Mouse (Mus musculus): ENCODE results near the gene Zyx. TPM values are rescaled to one million over a fixed set of nuclear protein-coding genes. Genes with fewer than 3 reads are reported as not detected.

Gene Zyx
- total RNA-seq, 2 experiments from 2014 or later: 20.2 to 25.5 TPM

DNA sequence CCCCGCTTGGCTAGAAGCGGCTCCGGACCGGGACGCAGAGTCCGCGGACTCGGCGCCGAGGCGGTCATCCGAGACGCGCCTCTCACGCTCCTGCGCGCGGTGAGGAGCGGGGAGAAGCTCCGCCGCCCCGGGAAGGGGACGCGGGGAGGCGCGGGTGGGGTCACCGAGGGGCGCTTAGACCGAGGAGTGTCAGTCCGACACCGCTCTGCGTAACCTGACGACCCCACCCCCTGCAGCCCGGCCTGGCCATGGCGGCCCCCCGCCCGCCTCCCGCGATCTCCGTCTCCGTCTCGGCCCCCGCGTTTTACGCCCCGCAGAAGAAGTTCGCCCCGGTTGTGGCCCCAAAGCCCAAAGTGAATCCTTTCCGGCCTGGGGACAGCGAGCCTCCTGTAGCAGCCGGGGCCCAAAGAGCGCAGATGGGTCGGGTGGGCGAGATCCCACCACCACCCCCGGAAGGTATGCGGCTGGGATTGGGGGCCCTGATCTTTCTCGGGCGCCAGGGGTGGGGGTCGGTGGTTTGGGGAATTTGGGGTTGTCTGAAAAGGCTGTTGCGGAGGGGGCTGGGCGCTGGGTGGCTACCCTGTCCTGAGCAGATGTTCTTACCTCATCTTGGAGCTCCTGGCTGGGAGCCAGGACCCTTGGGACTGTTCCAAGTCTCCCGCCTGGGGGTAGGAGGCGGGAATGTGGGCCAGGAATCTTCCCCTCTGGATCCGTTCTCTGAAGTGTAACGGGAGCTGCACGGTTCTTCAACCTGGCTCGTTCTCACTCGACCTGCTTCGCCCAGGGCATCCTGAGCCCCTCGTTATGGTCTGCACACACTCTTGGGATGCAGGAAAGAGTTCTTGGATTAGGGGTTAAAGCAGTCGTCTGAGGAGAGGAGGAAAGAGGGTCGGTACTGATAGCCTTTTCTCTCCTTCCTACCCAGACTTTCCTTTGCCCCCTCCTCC is 864 bp downstream of the Zyx start:
- DNase-seq (ENCODE audit: low spot score): peak; percentile 79

GRCm38 (mm10) chr6:42350968-42351775 is 1.7 kb downstream of the Zyx start:
- DNase-seq (ENCODE audit: low spot score): no peak

DNA sequence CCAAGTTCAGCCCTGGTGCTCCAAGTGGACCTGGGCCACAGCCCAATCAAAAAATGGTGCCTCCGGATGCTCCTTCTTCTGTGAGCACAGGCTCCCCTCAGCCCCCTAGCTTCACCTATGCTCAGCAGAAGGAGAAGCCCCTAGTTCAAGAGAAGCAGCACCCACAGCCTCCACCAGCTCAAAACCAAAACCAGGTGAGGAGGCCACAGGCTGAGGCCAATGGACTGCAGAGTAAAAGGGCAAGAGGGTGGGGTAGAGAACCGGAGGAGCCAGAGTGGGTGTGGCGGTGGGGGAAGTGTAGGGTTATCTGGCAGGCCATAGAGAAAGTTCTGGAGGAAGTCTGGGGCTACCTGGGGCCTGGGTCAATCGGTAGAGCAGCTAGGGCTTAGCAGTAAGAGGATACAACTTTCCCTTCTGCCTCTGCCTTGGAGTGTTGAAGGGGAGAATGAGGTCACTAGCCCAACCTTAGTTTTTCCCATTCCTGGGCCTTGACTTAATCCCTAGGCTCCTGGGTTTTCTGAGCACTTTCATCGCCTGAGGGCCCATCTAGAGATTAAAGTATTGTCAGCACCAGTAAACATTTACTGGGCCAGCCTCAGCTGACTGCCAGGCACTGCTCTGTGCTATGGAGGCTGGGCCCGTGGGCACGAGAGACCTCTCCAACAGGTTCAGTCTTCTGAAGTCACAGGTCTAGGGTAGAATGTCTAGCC is 2.5 kb downstream of the Zyx start:
- no peak for DNase-seq (ENCODE audit: low spot score)

- DNase-seq (ENCODE audit: low spot score): no peak
Measured at GRCm38 (mm10) chr6:42352486-42352846, 3.0 kb downstream of the Zyx start.

DNA sequence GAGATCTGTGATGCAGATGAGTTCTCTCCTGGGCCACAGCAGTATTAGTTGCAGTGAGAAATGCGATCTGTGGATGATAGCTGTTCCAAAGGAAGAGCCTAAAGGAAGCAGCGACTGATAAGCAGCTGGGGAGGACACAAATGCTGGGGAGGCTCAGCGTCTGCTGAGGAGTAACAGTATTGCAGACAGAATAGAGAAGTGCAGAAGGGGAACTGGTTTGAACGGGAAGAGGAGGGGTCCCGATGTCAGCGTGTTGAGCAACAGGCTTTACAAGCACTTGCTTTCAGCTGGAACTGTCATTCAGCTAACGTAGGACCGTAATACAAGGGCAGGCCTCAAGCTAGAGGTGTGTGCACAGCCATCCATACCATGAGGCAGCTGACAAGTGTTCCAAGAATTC is 3.8 kb downstream of the Zyx start:
- no peak for DNase-seq (ENCODE audit: low spot score)

DNA sequence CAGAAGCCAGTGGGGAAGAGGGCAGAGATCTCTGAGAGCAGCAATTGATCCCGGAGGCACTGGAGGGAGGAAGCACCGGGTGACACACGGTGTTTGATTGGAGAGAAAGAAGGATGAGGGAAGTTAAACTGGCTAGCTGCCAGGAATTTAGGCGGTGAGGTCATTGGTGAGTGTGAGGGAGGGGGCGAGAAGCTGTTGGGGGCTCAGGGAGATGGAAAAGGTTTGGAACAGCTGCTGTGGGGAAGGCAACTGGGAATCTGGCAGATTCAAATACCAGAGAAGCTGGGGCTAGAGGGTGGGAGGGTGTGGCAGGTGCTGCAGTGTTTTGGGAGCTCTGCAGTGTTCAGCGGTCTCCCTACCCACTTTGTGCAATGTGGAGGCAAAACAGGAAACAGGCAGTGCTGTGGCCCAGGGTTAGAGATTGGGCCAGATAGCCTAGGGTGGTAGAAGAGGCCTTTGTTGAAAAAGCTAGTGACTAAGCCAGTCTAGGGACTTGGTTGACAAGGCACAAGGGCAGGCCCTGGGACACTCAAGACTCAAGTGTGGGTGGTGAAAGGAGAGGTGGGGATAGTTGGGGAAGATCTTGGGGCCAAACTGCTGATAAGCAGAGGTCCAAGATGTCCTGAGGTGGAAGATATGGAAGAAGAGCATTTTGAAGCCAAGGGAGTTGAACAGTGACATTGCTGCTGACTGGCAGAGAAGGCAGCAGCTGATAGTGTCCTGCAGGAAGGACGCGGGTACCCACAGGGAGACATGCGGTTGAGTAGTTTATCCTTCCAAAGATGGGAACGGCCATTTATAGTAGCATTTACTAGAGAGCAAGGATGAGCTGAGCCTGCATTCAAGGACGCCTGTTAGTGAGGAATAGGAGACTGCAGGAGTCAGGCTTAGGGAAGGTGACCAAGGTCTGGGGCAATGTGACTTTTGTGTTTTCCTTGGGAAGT is 4.9 kb downstream of the Zyx start:
- peak; percentile 64 for DNase-seq (ENCODE audit: low spot score)

- DNase-seq (ENCODE audit: low spot score): no peak
Measured at GRCm38 (mm10) chr6:42355366-42355765, 5.9 kb downstream of the Zyx start.

DNA sequence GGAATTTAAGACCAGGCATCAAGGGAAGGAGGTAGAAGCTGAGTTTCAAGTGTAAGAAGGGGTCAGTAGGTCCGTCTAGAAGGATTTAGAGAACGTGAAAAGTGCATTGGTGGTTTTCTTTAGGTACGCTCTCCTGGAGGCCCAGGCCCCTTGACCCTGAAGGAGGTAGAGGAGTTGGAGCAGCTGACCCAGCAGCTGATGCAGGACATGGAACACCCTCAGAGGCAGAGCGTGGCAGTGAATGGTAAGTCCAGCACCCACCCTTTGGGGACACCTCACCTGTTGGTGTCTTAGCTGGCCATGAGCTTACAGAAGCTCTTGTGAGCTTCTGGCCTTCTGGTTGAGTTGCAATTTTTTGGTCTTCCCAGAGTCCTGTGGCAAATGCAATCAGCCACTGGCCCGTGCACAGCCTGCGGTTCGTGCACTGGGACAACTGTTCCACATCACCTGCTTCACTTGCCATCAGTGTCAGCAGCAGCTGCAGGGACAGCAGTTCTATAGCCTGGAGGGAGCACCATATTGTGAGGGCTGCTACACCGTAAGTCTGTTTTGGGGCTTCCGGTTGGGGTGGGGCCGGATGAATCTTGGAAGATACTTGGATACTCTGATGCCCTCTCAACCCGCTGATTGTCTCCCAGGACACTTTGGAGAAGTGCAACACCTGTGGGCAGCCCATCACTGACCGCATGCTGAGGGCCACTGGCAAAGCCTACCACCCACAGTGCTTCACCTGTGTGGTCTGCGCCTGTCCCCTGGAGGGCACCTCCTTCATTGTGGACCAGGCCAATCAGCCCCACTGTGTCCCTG is 6.6 kb downstream of the Zyx start:
- no peak for DNase-seq (ENCODE audit: low spot score)

- no peak for DNase-seq (ENCODE audit: low spot score)
Measured at GRCm38 (mm10) chr6:42356913-42357312, 7.5 kb downstream of the Zyx start.

DNA sequence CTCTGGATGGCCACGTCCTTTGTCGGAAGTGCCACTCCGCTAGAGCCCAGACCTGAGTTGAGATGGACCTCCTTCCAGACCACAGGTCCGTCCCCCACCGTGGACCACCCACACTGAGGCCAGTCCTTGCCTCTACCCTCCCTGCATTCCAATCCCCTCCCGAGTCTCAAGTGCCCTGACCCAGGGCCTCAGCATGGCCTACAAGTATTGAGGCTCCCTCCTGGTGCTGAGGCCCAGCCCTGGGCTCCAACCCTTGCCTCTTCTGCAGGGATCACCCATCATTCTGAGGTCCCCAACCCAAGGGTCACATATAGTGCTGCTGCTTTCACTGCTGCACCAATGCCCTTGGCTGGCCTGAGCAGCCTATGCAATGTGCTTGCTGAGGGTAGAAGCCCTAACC is 8.5 kb downstream of the Zyx start:
- no peak for DNase-seq (ENCODE audit: low spot score)

- DNase-seq (ENCODE audit: low spot score): no peak
Measured at GRCm38 (mm10) chr6:42358901-42359300, 9.5 kb downstream of the Zyx start.

GRCm38 (mm10) chr6:42359364-42360147 is 10.1 kb downstream of the Zyx start:
- DNase-seq (ENCODE audit: low spot score): no peak

GRCm38 (mm10) chr6:42360231-42360840 is 10.9 kb downstream of the Zyx start:
- no peak for DNase-seq (ENCODE audit: low spot score)

GRCm38 (mm10) chr6:42361041-42361895 is 11.8 kb downstream of the Zyx start:
- no peak for DNase-seq (ENCODE audit: low spot score)

GRCm38 (mm10) chr6:42362074-42362473 is 12.6 kb downstream of the Zyx start:
- no peak for DNase-seq (ENCODE audit: low spot score)

DNA sequence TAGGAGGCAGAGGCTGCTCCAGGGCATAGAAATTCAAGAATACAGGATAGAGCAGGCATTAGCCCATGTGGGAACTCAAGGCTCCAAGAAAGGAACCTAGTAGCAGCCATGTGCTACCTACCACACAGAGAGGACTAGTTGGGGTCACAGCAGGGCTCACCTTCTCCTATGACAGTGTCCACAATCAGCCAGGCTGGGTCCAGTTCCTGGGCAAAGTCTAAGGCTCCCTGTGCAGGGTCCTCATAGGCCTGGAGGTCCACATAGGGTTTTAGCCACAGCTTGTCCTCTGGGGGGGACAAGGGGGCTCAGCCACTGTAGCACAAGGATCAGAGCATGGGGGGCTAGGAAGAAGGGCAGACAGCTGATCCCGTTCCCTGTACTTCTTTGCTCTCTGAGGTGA is 13.1 kb downstream of the Zyx start:
- no peak for DNase-seq (ENCODE audit: low spot score)

DNA sequence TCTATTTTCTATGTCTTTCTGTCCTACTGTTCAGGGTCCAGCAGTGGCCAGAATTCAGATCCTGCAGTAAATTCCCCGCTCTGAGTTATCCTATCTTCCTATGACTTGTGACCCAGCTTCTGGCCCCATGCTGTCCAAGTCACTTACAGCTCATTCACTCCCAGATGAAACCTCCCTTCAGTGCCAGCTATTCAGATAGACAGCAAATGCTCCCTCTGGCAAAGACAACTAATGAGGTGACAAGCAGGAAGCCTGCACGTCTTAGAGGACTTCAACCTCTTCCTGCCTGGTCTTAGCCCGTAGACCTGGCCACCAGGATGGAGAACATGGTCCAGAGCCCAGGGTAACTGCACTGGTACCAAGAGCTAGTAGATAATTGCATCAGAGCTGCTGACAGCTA is 13.5 kb downstream of the Zyx start:
- no peak for DNase-seq (ENCODE audit: low spot score)

GRCm38 (mm10) chr6:42364066-42364465 is 14.6 kb downstream of the Zyx start:
- no peak for DNase-seq (ENCODE audit: low spot score)

Measured in gastrocnemius, adult 18-20 months (tissue).